Mouse (Mus musculus): ENCODE measurements around the gene Snapc2. TPM values are rescaled to one million over a fixed set of nuclear protein-coding genes. Genes with fewer than 3 reads are reported as not detected.

Snapc2 gene
- polyA plus RNA-seq, 1 experiment from 2014 or later: 64.6 TPM

GRCm38 (mm10) chr8:4229784-4230183 lies 23.1 kb upstream of the Snapc2 start:
- no peak for DNase-seq (ENCODE audit: low spot score, missing footprints)
- Histone ChIP-seq H3K36me3 (ENCODE audit: control insufficient read depth, insufficient read depth, low read length) (no peaks in the 10 kb centered on the region), H3K9ac (ENCODE audit: low read length) (no peak overlapping the region), H3K4me1 (ENCODE audit: control insufficient read depth, insufficient read depth, low read length) (0 out of 2 replicates have a peak, but pooled peaks cover 5% of the 10 kb centered on the region), H3K4me3 (ENCODE audit: low read depth, low read length) (no peak overlapping the region), H3K4me2 (no peak overlapping the region), H3K9me3 (ENCODE audit: control insufficient read depth, low read length) (no peaks in the 10 kb centered on the region), H3K27ac (ENCODE audit: low read depth, low read length) (no peak overlapping the region), H3K27me3 (ENCODE audit: control insufficient read depth, insufficient read depth, low read length) (peaks cover 6% of the 10 kb centered on the region; the same call in 1 of the 2 replicates)
- 70% methylated on average over 5 of the region's 5 CpGs for WGBS
- ATAC-seq (ENCODE audit: low FRiP score): no peak

- no peaks in the 10 kb centered on the region for H3K9me3 ChIP-seq (ENCODE audit: control insufficient read depth, low read length)
- 0 out of 2 replicates have a peak, but pooled peaks cover 5% of the 10 kb centered on the region for H3K4me1 ChIP-seq (ENCODE audit: control insufficient read depth, insufficient read depth, low read length)
- peak; percentile 62 for DNase-seq (ENCODE audit: low spot score, missing footprints)
- 67% methylated on average over 10 of the region's 10 CpGs for WGBS
- ATAC-seq (ENCODE audit: low FRiP score): no peak
- H3K9ac ChIP-seq (ENCODE audit: low read length): no peak overlapping the region
- H3K27me3 ChIP-seq (ENCODE audit: control insufficient read depth, insufficient read depth, low read length): peaks cover 6% of the 10 kb centered on the region; the same call in 1 of the 2 replicates
- H3K36me3 ChIP-seq (ENCODE audit: control insufficient read depth, insufficient read depth, low read length): no peaks in the 10 kb centered on the region
- H3K4me3 ChIP-seq (ENCODE audit: low read depth, low read length): no peak overlapping the region
- no peak overlapping the region for H3K4me2 ChIP-seq
- no peak overlapping the region for H3K27ac ChIP-seq (ENCODE audit: low read depth, low read length)
Observed at GRCm38 (mm10) chr8:4230612-4231351, 22.1 kb upstream of the Snapc2 start.

DNA sequence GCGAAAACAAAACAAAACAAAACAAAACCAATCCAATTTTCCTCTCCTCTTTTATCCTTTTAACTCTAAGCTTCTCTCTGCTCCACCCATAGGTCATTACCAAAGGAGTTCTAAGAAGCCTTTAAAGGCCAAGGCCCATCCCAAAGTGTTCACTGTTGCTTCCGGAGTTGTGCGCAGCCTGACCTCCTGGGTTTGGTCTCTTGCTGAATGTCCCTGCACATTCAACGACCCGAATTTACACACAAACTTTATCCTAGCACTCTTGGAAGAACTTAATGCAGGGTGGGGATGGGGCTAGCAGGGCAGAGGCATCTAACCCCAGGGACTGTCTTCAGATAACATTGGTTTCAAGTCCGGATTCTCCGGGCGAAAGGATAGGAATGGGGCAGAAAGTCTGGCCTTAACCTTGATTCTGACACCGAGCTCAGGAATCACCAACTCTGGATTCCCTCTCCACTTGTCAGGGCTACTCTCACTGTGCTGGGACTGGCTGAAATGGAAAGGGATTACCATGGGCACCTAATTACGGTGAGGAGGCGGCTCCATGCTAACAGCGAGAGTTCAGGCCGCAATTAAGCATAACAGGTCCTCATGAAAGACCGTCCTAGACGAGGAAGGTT lies 15.0 kb upstream of the Snapc2 start:
- H3K9me3 ChIP-seq (ENCODE audit: control insufficient read depth, low read length): no peaks in the 10 kb centered on the region
- peak overlapping the region; percentile 74 for H3K4me2 ChIP-seq
- 0 out of 2 replicates have a peak, but pooled peaks cover 3% of the 10 kb centered on the region for H3K36me3 ChIP-seq (ENCODE audit: control insufficient read depth, insufficient read depth, low read length)
- no peaks in the 10 kb centered on the region for H3K27me3 ChIP-seq (ENCODE audit: control insufficient read depth, insufficient read depth, low read length)
- H3K4me1 ChIP-seq (ENCODE audit: control insufficient read depth, insufficient read depth, low read length): peaks cover 16% of the 10 kb centered on the region
- 19% methylated on average over 15 of the region's 15 CpGs for WGBS
- no peak; the same call in 1 of the 2 replicates for ATAC-seq (ENCODE audit: low FRiP score)
- peak overlapping the region; percentile 92 for H3K27ac ChIP-seq (ENCODE audit: low read depth, low read length)
- DNase-seq (ENCODE audit: low spot score, missing footprints): peak; percentile 96
- H3K4me3 ChIP-seq (ENCODE audit: low read depth, low read length): peak overlapping the region; percentile 80
- H3K9ac ChIP-seq (ENCODE audit: low read length): peak overlapping the region; percentile 86

- under 1% methylated on average over 66 of the region's 71 CpGs for WGBS
- Histone ChIP-seq H3K9ac (ENCODE audit: low read length) (peak within 1 kb of the TSS; percentile 86), H3K36me3 (ENCODE audit: control insufficient read depth, insufficient read depth, low read length) (peaks cover 5% of the 10 kb centered on the region; the same call in 1 of the 2 replicates), H3K9me3 (ENCODE audit: control insufficient read depth, low read length) (no peaks in the 10 kb centered on the region), H3K27ac (ENCODE audit: low read depth, low read length) (peak within 1 kb of the TSS; percentile 92), H3K4me1 (ENCODE audit: control insufficient read depth, insufficient read depth, low read length) (peaks cover 16% of the 10 kb centered on the region), H3K4me3 (ENCODE audit: low read depth, low read length) (peak within 1 kb of the TSS; percentile 80), H3K4me2 (peak within 1 kb of the TSS; percentile 88), H3K27me3 (ENCODE audit: control insufficient read depth, insufficient read depth, low read length) (no peaks in the 10 kb centered on the region)
- DNase-seq (ENCODE audit: low spot score, missing footprints) (peak; percentile 100), ATAC-seq (ENCODE audit: low FRiP score) (peak; percentile 95)
Observed at GRCm38 (mm10) chr8:4238434-4239192, 14.3 kb upstream of the Snapc2 start, which contains the start of the genes Map2k7 and Gm49320. Map2k7 (plus strand) TSS chr8:4238740. Gm49320 (plus strand) TSS chr8:4238865.

- ATAC-seq (ENCODE audit: low FRiP score) (no peak; the same call in 1 of the 2 replicates), DNase-seq (ENCODE audit: low spot score, missing footprints) (no peak)
- peak overlapping the region; percentile 80 for H3K4me3 ChIP-seq (ENCODE audit: low read depth, low read length)
- H3K4me2 ChIP-seq: peak overlapping the region; percentile 88
- H3K27ac ChIP-seq (ENCODE audit: low read depth, low read length): 0 out of 2 replicates have a peak overlapping the region, but pooled peaks have one; percentile 84
- WGBS: 14% methylated on average over 19 of the region's 19 CpGs
- H3K9ac ChIP-seq (ENCODE audit: low read length): peak overlapping the region; percentile 86
- no peaks in the 10 kb centered on the region for H3K9me3 ChIP-seq (ENCODE audit: control insufficient read depth, low read length)
- H3K4me1 ChIP-seq (ENCODE audit: control insufficient read depth, insufficient read depth, low read length): peaks cover 16% of the 10 kb centered on the region
- H3K36me3 ChIP-seq (ENCODE audit: control insufficient read depth, insufficient read depth, low read length): peaks cover 10% of the 10 kb centered on the region; the same call in 1 of the 2 replicates
- H3K27me3 ChIP-seq (ENCODE audit: control insufficient read depth, insufficient read depth, low read length): no peaks in the 10 kb centered on the region
Observed at GRCm38 (mm10) chr8:4239193-4239890, 13.5 kb upstream of the Snapc2 start.

- no peaks in the 10 kb centered on the region for H3K9me3 ChIP-seq (ENCODE audit: control insufficient read depth, low read length)
- WGBS: 92% methylated on average over 5 of the region's 5 CpGs
- no peak for ATAC-seq (ENCODE audit: low FRiP score)
Observed at GRCm38 (mm10) chr8:4245061-4245460, 7.8 kb upstream of the Snapc2 start.

GRCm38 (mm10) chr8:4245737-4246136 lies 7.1 kb upstream of the Snapc2 start:
- no peak overlapping the region for H3K4me3 ChIP-seq (ENCODE audit: low read depth, low read length)
- no peak overlapping the region for H3K27ac ChIP-seq (ENCODE audit: low read depth, low read length)
- H3K9me3 ChIP-seq (ENCODE audit: control insufficient read depth, low read length): no peaks in the 10 kb centered on the region
- peaks cover 25% of the 10 kb centered on the region for H3K36me3 ChIP-seq (ENCODE audit: control insufficient read depth, insufficient read depth, low read length)
- WGBS: 89% methylated on average over 12 of the region's 13 CpGs
- H3K27me3 ChIP-seq (ENCODE audit: control insufficient read depth, insufficient read depth, low read length): peaks cover 4% of the 10 kb centered on the region; the same call in 1 of the 2 replicates
- ATAC-seq (ENCODE audit: low FRiP score) (no peak), DNase-seq (ENCODE audit: low spot score, missing footprints) (no peak)
- no peak overlapping the region for H3K4me2 ChIP-seq
- peaks cover 8% of the 10 kb centered on the region for H3K4me1 ChIP-seq (ENCODE audit: control insufficient read depth, insufficient read depth, low read length)
- H3K9ac ChIP-seq (ENCODE audit: low read length): no peak overlapping the region

More at GRCm38 (mm10) chr8:4245061-4245460, 7.8 kb upstream of the Snapc2 start:
- Histone ChIP-seq H3K27me3 (ENCODE audit: control insufficient read depth, insufficient read depth, low read length) (peaks cover 4% of the 10 kb centered on the region; the same call in 1 of the 2 replicates), H3K4me2 (no peak overlapping the region), H3K9ac (ENCODE audit: low read length) (no peak overlapping the region), H3K4me1 (ENCODE audit: control insufficient read depth, insufficient read depth, low read length) (peaks cover 10% of the 10 kb centered on the region), H3K4me3 (ENCODE audit: low read depth, low read length) (no peak overlapping the region), H3K36me3 (ENCODE audit: control insufficient read depth, insufficient read depth, low read length) (peaks cover 28% of the 10 kb centered on the region), H3K27ac (ENCODE audit: low read depth, low read length) (no peak overlapping the region)
- DNase-seq (ENCODE audit: low spot score, missing footprints): no peak

GRCm38 (mm10) chr8:4247241-4247640 lies 5.6 kb upstream of the Snapc2 start:
- no peak overlapping the region for H3K27ac ChIP-seq (ENCODE audit: low read depth, low read length)
- no peak overlapping the region for H3K9ac ChIP-seq (ENCODE audit: low read length)
- WGBS: 92% methylated on average over 8 of the region's 8 CpGs
- peaks cover 25% of the 10 kb centered on the region for H3K36me3 ChIP-seq (ENCODE audit: control insufficient read depth, insufficient read depth, low read length)
- peaks cover 4% of the 10 kb centered on the region; the same call in 1 of the 2 replicates for H3K27me3 ChIP-seq (ENCODE audit: control insufficient read depth, insufficient read depth, low read length)
- DNase-seq (ENCODE audit: low spot score, missing footprints) (no peak), ATAC-seq (ENCODE audit: low FRiP score) (no peak)
- no peak overlapping the region for H3K4me3 ChIP-seq (ENCODE audit: low read depth, low read length)
- peaks cover 9% of the 10 kb centered on the region for H3K4me1 ChIP-seq (ENCODE audit: control insufficient read depth, insufficient read depth, low read length)
- H3K9me3 ChIP-seq (ENCODE audit: control insufficient read depth, low read length): no peaks in the 10 kb centered on the region
- no peak overlapping the region for H3K4me2 ChIP-seq
